Mouse (Mus musculus): ENCODE results near the gene Eif6.

Gene Eif6

DNA sequence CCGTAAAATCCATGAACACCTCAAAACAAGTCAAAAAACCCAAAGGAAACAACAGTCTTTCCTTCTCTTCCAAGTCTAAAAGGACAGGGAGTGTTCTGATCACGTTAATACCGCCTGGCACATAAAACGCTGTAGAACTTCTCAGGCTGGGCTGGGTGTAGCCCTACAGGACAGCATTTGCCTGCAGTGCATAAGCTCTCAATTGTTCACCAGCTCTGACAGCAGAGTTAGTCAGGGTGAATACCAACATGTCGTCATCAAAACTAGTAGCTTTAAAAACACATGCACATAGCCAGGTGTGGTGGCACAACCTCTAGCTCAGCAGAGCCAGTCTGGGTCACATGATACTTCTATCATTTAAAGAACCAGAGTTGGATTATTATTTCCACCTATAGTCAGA lies 5.9 kb downstream of the Eif6 start:
- DNase-seq = no peak

DNA sequence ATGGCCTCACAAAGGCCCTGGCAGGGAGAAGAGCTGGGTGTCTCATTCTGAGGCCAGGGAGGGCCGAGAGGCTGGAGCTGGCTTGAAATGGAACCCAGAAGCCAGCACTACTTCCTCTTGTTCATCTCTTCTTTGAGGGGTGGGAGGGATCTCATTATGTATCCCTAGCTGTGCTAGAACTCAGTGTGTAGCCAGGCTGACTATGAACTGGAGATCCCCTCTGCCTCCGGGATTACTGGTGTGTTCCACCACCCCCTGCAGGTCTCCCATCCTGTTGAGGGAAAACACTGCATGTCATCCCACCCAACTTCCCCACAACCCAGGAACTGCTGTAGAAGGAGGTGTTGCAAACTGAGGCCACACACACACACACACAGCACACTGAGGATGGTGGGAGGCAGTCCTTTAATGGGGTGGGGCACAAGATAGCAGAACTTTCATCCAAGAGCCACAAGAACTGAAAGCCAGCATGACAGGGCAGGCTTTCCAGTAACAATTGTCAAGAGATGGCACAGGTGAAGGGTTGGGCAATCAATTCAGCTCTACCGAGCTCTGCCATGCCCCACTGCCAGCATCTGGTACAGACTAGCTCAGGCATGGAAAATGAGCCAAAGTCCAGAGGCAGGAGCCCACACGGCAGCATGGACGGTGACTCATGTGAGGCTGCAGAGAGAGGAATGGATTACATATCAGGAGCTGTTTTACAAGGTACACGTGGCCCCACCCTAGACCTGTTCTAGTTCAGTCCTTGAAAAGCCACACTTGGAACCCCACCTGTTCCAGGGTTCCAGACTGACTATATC lies 7.1 kb downstream of the Eif6 start:
- DNase-seq = no peak

DNA sequence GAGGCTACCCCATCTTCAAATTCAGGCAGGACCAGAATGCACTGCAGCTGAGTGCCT lies 7.5 kb downstream of the Eif6 start, which contains the start of gene BC029722:
Gene BC029722 (minus strand): TSS at position 35 of the 57 bp plus-strand sequence.
- DNase-seq = no peak

DNA sequence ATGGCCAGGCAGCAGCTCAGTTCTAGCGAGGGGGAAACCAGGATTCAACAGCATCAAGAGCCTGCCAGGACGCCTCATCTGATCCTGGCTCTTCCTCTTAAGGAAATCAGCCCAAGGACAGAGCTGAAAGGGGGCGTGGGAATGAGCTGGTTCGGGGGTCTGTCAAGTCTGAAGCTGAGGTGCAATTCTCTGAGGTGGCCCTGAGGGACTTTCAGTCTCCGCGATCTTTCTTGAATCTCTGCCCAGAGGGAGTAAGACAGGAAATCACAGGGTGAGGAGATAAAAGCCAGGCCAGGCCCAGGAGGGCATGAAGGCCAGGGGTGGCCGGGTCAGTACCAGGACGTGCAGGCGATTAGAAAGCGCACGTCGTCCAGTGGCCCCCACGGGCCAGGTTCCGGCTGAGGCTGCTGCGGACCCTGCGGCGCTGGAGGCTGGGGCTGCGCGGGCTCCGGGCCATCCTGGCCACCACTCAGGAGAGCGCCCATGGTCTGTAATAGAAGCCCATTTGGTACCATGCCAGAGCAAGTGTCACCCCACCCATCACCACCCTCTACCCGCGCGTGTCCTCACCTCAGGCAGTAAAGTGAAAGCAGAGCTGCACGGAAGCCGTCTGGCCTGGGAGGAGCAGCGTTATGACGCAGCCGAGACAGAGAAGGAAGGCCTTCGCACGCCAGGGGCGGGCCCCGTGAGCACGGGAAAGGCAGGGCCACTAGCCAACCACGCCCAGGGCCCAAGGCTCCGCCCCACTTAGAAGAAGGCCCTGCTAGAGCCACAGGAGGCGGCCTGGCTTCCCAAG lies 7.9 kb downstream of the Eif6 start:
- peak; percentile 95 for DNase-seq

DNA sequence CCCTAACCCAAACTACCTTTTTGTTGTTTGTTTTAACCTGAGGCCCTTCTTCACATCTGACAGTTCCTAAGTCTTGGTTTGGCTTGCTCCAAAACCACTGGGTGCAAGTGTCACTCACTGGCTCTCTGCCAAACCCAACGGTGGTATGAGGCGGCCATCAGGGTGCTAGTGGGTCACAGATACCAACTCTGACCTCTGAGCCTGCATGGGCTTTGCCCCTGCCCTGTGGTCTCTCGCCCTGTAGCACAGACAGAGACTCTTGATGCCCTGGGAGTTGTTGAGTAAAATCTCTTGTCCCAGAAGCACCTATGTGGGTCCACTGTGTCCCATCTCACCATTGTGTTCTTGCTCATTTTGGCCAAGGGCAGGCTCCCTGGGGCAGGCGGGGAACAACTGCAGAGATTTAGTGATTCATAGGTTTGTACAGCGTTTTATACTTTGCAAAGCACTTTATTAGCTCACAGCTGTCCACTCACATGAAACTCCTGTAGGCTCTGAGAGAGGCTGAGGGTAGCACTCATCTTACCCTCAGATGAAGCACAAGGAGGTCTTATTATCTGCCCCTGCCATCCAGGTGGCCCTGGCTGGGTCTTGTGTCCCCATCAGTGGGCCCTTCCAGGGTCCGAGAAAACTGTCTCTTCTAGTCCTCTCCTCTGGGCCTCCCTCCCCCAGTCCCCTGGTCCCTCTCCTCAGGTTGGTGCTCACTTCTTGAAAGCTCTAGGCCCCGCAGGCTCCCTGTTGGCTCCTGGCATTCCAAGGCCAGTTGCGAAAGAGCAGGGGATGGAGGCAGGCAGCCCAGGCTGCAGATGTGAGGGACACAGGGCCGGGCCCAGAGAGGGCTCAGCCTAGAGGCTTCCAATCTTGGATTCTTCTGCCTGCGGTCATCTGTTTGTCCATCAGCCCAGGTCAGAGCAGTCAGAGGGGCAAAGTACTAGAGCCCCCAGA lies 9.2 kb downstream of the Eif6 start:
- DNase-seq = no peak

DNA sequence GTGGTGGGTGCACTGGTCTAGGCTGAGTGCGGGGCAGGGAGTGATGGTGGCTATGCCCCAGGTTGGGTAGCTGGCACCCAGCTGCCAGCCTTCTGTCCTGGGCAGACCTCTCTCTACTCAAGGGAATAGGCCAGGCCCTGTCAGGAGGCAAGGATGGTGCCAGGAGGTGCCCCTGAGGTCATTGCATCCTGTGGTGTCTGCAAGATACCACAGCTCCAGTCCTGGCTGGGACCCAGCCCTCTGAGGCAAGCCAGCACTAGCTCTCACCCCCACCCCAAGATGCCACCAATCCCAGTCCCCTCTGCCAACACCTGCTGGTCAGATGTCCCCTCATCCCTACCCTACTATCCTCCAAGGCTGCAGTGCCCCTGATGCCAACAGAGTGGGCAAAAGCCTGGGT lies 10.5 kb downstream of the Eif6 start:
- DNase-seq = no peak

DNA sequence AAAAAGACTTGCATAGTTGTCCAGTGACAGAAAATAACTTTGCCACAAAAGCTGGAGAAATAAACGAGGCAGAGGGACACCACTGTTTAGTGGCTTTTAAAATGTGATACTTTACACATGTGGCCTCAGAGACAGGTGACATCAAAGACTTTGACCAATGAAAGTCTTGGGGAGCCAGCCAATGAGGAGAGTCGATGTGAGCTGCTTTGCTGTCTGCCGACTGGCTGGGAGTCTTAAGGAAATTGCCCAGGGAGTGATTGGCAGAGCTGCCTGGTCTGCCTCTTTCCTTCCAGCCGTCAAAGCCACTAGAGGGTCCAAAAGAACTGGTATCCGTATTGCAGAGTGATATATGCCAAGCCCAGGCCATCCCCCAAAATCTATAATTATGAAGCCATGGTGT lies 11.9 kb downstream of the Eif6 start:
- no peak for DNase-seq

DNA sequence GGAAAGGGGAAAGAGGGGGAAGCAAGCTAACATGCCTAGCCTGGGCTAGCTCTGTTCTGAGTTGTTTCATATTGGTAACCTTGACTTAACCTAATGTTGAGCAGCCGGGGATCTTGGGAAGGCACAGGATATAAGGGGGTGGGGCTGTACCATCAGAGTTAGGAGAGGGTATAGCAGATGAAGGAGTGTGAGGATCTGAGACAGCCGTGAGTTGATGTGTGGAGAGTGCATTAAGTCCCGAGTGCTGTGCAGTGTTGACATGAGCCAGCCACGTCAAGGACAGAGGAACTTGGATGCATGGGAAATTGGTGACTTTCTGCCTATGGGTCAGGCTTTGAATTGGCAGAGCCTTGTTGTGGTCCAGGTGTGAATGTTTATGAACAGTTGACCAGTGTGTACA lies 14.1 kb downstream of the Eif6 start:
- no peak for DNase-seq

DNA sequence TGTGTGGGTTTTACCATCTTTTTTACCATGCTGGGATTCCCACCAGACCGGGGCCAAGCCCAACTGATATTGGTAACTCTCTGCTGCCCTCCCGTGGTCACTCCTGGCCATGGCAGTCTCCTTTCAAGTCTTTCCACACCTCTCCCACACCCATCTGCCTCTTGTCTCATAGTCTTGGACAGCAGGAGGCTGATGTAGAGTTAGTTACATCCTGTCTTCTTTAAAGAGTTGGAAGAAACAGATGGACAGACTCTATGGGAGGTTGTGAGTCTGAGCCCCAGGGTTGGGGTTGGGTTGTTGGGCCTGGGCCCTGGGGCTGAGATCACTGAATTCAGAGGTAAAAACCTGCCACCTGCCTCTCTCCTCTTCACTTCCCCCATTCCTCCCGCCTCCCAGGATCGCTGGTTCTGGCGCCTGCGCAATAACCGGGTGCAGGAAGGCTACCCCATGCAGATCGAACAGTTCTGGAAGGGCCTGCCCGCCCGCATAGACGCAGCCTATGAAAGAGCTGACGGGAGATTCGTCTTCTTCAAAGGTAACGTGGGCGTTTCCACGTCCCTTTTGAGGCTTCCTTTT lies 14.8 kb downstream of the Eif6 start:
- DNase-seq = peak; percentile 82

DNA sequence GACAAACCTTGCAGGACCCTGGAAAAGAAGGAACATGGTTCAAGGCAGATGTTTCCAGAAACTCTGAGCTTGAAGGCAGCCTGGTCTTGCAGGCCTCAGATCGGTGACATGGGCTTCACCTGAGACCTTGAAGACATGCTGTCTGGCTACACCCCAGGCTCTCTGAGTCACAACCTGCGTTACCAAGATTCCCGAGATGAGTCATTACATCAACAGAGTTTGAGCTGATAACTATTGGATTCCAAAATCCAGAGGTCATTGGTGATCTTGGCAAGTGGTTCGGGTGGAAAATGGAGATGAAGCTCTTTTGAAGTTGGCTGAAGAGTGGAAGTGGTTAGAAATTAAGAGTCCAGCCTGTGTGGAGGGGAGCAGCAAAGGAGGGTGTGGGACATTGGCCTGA lies 17.1 kb downstream of the Eif6 start:
- DNase-seq = no peak

DNA sequence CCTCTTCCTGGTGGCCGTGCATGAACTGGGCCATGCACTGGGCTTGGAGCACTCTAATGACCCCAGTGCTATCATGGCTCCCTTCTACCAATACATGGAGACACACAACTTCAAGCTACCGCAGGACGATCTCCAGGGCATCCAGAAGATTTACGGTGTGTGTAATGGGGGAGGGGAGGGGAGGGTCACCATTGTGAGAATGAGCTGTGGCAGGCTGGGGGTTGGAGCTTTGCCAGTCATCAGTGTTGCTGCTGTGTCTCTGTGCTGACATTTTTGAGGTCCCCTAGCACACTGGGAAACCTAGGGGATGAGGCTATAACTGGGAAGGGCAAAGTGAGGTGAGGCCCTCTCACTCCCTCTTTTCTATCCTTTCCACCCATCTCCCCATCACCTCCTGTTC lies 19.3 kb downstream of the Eif6 start:
- DNase-seq = no peak

DNA sequence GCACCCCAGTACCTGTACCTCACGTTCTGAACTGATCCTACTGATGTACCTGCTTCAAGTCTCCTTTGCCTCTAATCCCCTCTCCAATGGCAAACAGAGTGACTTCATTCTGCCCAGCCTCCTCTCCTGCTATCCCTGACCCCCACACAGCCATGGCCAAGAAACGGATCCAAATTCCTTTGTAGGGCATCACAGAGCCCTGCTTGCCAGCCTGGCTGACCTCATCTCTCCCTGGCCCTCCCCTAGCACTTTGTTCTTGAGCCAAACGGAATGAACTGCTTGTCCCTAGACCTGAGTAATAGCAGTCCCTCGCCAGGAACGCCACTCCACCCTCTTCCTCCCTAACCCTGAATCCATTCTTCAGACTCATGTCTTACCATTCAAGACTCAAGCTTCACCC lies 20.2 kb downstream of the Eif6 start:
- DNase-seq = no peak

DNA sequence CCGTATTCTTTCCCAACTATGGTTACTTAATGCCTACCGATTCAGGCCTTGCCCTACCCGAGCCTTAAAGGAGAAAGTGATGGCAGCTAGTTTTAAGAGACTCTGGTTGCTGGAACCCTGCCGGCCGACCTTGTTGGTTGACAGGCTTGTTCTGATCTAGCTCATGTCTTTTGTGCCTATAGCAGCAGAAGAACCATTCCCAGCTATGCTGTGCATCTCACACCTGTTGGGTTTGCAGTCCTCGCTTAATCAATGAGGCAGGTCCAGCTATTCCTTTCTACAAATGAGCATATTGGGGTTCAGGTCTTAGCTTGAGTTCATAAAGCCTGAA lies 20.8 kb downstream of the Eif6 start:
- DNase-seq = no peak

DNA sequence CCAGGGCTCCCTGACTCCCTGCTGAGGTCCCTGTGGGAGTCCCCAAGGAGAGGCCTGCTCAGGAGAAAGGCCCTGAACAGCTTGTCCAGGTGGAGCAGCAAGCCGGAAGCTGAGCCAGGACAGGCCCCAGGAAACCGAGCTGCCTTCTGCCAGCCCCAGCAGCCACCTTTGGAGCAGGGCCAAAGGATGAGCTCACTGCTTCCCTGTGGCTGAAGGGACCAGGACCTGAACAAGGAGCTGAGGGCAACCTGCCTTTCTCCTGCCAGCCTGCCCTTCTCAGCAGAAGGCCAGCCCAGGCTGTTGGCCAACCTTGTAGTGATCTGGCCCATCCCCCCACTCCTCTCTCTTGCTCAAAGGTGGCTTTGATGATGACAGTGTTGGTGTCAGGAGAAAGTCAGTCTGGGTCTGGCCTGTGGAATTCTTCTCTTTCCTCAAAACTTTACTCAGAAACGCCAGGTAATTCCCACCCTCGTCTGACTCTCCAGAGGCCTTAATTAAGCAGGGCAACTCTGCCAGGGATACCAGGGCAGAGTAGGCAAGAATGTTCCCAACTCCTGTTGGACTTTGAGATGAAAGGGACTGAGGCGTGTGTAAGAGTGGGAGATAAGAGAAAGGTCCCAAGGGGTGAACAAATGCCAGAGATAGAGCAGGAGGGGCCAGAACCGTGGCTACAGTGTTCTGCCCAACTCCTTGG lies 21.3 kb downstream of the Eif6 start:
- DNase-seq = no peak

DNA sequence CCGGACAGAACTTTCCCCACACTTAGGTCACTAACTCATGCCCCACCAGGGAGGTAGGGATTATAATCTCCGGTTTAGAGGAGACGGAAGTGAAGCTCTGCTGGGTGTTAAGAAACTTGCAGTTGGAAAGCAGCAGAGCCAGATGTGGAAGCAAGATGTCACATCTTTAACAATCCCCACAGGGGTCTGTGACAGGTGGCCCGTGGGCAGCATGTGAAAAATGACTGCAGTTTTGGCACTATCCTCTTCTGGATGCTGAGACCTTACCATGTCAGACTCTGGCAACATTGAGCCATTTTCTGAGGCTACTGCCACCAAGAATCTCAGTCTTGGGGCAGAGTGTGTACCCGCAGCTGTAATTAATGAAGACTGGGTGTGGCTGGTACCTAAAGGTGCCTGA lies 22.7 kb downstream of the Eif6 start:
- no peak for DNase-seq

DNA sequence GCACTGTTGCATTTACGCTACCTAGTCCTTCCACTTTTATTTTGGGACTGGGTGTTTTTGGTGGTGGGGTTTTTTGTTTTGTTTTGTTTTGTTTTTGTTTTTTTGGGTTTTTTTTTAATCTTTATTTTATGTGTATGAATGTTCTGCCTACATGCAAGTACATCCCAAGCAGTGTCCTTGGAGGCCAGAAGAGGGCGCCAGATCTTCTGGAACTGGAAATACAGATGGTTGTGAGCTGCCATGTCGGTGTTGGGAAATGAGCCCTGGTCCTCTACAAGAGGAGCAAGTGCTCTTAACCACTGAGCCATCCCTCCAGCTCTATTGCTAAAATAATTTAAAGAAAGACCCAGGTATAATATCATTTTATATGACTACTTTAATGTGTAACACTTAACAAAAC lies 24.0 kb downstream of the Eif6 start:
- no peak for DNase-seq

DNA sequence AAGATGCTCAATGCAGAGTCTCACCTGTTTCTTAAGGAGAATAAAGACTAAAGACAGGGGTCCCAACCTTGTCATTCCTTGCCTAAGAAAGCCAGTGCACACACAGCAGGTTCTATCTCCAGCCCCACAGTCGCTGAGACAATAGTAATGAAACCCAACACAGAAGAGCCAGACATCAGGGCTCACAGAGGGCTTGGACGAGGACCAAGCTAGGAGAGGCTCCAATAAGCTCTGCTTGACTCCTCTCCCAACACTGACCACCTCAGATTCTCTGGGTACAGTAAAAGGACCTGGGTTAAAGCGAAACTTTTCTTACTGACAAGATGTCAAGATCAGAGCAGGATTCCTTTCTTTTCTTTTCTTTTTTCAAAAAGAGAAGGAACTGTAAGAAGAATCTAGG lies 28.1 kb downstream of the Eif6 start:
- DNase-seq = no peak

DNA sequence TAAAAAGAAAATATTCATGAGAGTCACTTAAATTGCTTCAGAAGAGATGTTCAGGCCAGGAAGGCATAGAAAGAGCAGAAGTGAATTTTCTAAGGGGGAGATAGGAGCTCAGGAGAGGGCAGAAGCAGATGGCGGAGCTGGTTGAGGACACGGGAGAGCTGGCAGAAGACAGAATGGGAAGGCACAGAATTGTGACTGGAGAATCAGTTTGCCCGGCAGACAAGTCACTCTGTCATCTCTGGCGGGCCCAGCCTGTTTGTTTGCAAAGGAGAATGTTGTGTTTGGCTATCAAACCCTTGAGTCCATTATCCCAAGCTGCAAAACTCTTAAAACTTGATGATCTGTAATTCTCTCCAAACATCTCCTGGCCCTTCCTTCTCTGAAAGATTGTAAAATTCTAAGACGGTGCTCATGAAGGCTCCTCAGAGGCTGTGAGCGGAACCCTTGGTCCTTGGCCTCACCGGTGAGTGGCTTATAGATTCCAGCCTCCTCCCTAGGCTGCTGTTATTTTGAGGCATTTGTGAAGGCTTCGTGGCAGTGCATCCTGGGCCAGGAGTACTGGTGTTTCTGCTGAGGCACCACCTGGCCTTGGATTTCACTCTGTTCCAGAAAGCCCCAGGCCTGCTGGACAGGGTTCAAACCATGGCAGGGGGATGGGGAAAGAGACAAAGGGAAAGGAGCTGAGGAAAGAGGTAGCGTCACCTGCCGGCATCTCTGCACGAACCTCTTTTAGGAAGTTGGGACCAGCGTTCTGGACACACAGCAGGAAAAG lies 31.9 kb downstream of the Eif6 start:
- no peak for DNase-seq

DNA sequence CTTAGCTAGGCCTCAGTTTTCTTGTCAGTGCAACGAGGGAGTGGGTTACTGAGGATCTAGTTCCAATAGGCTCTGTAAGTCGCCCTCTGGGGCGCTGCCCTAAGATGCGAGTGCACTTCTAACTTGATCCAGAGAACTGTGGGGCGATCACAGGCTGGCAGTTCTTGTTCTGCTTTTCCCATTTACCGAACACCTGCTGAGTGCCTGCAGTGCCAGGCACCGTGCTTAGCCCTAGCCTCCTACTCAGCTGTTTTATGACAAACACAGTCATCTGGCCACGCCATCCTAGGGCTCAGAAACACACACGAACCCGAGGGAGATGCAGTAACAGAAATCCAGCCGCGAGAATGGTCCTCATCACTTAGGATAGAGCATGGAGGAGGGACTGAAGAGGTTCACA lies 33.8 kb downstream of the Eif6 start:
- no peak for DNase-seq

DNA sequence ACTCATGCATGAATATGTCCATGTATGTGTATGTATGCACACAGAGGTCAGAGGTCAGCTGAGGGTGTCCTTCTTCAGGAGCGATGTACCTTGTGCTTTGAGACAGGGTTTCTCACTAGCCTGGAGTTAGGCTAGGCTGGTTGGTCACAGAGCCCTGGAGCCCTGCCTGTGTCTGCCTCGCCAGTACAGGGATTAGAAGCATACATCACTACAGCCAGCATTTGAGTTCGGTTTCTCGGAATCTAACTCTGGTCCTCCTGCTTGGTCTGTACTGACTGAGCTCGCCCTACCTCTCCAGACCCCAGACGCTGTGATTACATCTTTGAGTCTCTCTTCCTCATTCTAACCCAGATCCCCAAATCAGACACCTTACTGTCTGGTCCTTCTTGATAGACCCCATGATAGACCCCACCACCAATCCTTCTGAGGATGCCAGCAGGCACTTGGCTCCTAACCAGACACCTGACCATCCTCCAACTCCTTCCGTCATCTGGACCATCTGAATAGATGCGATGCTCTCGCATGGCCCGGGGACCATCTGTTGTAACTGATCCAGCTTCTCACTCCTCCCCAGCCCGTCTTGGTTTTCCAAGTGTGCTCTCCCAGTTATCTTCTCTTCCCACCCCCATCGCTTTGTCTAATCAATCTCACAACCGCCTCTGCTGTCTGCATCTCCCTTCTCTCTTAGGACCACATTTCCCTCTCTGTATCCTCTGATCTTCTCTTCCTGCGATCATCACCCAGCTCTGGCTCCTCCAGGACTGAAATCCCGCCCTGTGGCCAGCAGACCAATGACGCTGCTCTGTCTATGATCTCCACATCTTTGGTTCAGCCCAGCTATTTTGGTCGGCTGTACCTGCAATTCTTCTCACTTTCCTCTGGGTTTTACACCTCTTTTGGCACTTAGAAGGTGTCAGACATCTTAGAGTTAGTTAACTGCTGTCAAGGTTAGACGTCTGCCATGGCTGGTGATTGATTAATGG lies 38.5 kb downstream of the Eif6 start:
- no peak for DNase-seq

DNA sequence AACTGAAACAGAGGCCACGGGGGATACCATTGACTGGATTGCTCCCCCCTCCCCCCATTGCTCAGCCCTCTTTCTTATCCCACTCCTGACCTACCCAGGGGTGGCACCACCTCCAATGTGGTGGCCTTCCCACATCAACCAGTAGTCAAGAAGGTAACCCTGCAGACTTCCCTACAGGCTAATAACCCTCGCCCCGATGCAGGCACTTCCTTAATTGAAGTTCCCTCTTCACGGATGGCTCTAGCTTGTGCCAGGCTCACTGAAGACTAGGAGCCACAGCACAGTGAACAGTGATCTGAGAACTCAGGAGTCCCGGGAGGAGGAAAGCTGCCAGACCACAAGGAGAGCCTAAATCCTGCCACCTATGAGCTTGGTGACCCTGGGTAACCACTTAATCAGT lies 39.8 kb downstream of the Eif6 start:
- DNase-seq = no peak
